Mouse (Mus musculus): ENCODE measurements around the gene Frmpd3. TPM values are rescaled to one million over a fixed set of nuclear protein-coding genes. Genes with fewer than 3 reads are reported as not detected.

Gene Frmpd3
- polyA plus RNA-seq, 2 experiments, result not detected

GRCm38 (mm10) chrX:140406501-140406900 lies 64.4 kb downstream of the Frmpd3 start:
- Histone ChIP-seq H3K9me3 (ENCODE audit: control insufficient read depth, low read length) (no peaks in the 10 kb centered on the region), H3K36me3 (replicated peaks; ENCODE audit: control insufficient read depth, insufficient read depth, low read depth) (no peaks in the 10 kb centered on the region), H3K4me3 (ENCODE audit: insufficient read depth in 1 of 2, low read depth in 2 of 2, low read length in 2 of 2) (no peak overlapping the region), H3K27me3 (ENCODE audit: control insufficient read depth, insufficient read depth, low read length) (no peaks in the 10 kb centered on the region), H3K4me1 (replicated peaks; ENCODE audit: control insufficient read depth in 2 of 2, insufficient read depth in 2 of 2, low read length in 1 of 2) (peaks cover 0 to 5% of the 10 kb centered on the region in 2 experiments; a peak in 1 of 4 replicates), H3K27ac (no peak overlapping the region), H3K9ac (replicated peaks) (no peak overlapping the region), H3K4me2 (ENCODE audit: low read depth) (no peak overlapping the region)
- no peak for TF ChIP-seq CTCF (IDR thresholded peaks at IDR 0.05; ENCODE audit: low read depth)
- no peak for TF ChIP-seq EP300 (IDR thresholded peaks at IDR 0.05; ENCODE audit: low read depth)
- DNase-seq (ENCODE audit: low read depth in 3 of 3, low spot score in 3 of 3) (peak in 2 of 3 experiments; percentile 0 to 13), ATAC-seq (ENCODE audit: insufficient read depth) (peak; percentile 74)

- TF ChIP-seq CTCF (IDR thresholded peaks at IDR 0.05; ENCODE audit: low read depth) (no peak), EP300 (IDR thresholded peaks at IDR 0.05; ENCODE audit: low read depth) (peak; percentile 36; the same call in 1 of the 2 replicates)
- Histone ChIP-seq H3K36me3 (replicated peaks; ENCODE audit: control insufficient read depth, insufficient read depth, low read depth) (no peaks in the 10 kb centered on the region), H3K9me3 (ENCODE audit: control insufficient read depth, low read length) (no peaks in the 10 kb centered on the region), H3K9ac (replicated peaks) (no peak overlapping the region), H3K4me1 (replicated peaks; ENCODE audit: control insufficient read depth in 2 of 2, insufficient read depth in 2 of 2, low read length in 1 of 2) (peaks cover 0 to 5% of the 10 kb centered on the region in 2 experiments; a peak in 1 of 4 replicates), H3K27ac (no peak overlapping the region), H3K27me3 (ENCODE audit: control insufficient read depth, insufficient read depth, low read length) (no peaks in the 10 kb centered on the region), H3K4me3 (ENCODE audit: insufficient read depth in 1 of 2, low read depth in 2 of 2, low read length in 2 of 2) (no peak overlapping the region), H3K4me2 (ENCODE audit: low read depth) (no peak overlapping the region)
- DNase-seq (ENCODE audit: low read depth in 3 of 3, low spot score in 3 of 3) (peak in 1 of 3 experiments; percentile 2), ATAC-seq (ENCODE audit: insufficient read depth) (peak; percentile 28; the same call in 1 of the 2 replicates)
- 40% methylated on average over 5 of the region's 5 CpGs for WGBS (ENCODE audit: insufficient replicate concordance)
Observed at GRCm38 (mm10) chrX:140407593-140407992, 65.5 kb downstream of the Frmpd3 start.

GRCm38 (mm10) chrX:140418467-140418866 lies 76.4 kb downstream of the Frmpd3 start:
- no peak overlapping the region for H3K27ac ChIP-seq
- H3K4me2 ChIP-seq (ENCODE audit: low read depth), result no peak overlapping the region
- no peaks in the 10 kb centered on the region for H3K36me3 ChIP-seq (replicated peaks; ENCODE audit: control insufficient read depth, insufficient read depth, low read depth)
- H3K4me3 ChIP-seq (ENCODE audit: insufficient read depth in 1 of 2, low read depth in 2 of 2, low read length in 2 of 2), result no peak overlapping the region
- no peaks in the 10 kb centered on the region for H3K27me3 ChIP-seq (ENCODE audit: control insufficient read depth, insufficient read depth, low read length)
- H3K4me1 ChIP-seq (replicated peaks; ENCODE audit: control insufficient read depth in 2 of 2, insufficient read depth in 2 of 2, low read length in 1 of 2), result no peaks in the 10 kb centered on the region
- H3K9ac ChIP-seq (replicated peaks), result no peak overlapping the region
- WGBS (ENCODE audit: insufficient replicate concordance), result 69% methylated on average over 4 of the region's 4 CpGs
- H3K9me3 ChIP-seq (ENCODE audit: control insufficient read depth, low read length), result no peaks in the 10 kb centered on the region
- DNase-seq (ENCODE audit: low read depth in 3 of 3, low spot score in 3 of 3), result no peak
- TF ChIP-seq CTCF (IDR thresholded peaks at IDR 0.05; ENCODE audit: low read depth) (no peak), EP300 (IDR thresholded peaks at IDR 0.05; ENCODE audit: low read depth) (no peak)
- no peak for ATAC-seq (ENCODE audit: insufficient read depth)

GRCm38 (mm10) chrX:140427124-140427523 lies 85.1 kb downstream of the Frmpd3 start:
- no peaks in the 10 kb centered on the region for H3K4me1 ChIP-seq (replicated peaks; ENCODE audit: control insufficient read depth in 2 of 2, insufficient read depth in 2 of 2, low read length in 1 of 2)
- H3K4me2 ChIP-seq (ENCODE audit: low read depth), result no peak overlapping the region
- no peaks in the 10 kb centered on the region for H3K36me3 ChIP-seq (replicated peaks; ENCODE audit: control insufficient read depth, insufficient read depth, low read depth)
- H3K27me3 ChIP-seq (ENCODE audit: control insufficient read depth, insufficient read depth, low read length), result no peaks in the 10 kb centered on the region
- TF ChIP-seq EP300 (IDR thresholded peaks at IDR 0.05; ENCODE audit: low read depth) (no peak), CTCF (IDR thresholded peaks at IDR 0.05; ENCODE audit: low read depth) (no peak)
- 54% methylated on average over 4 of the region's 4 CpGs for WGBS (ENCODE audit: insufficient replicate concordance)
- DNase-seq (ENCODE audit: low read depth in 3 of 3, low spot score in 3 of 3), result no peak
- ATAC-seq (ENCODE audit: insufficient read depth), result no peak
- no peak overlapping the region for H3K9ac ChIP-seq (replicated peaks)
- H3K4me3 ChIP-seq (ENCODE audit: insufficient read depth in 1 of 2, low read depth in 2 of 2, low read length in 2 of 2), result no peak overlapping the region
- no peak overlapping the region for H3K27ac ChIP-seq
- no peaks in the 10 kb centered on the region for H3K9me3 ChIP-seq (ENCODE audit: control insufficient read depth, low read length)

- no peak for ATAC-seq (ENCODE audit: insufficient read depth)
- Histone ChIP-seq H3K9ac (replicated peaks) (no peak overlapping the region), H3K4me1 (replicated peaks; ENCODE audit: control insufficient read depth in 2 of 2, insufficient read depth in 2 of 2, low read length in 1 of 2) (no peaks in the 10 kb centered on the region), H3K27ac (no peak overlapping the region), H3K4me3 (ENCODE audit: insufficient read depth in 1 of 2, low read depth in 2 of 2, low read length in 2 of 2) (no peak overlapping the region), H3K27me3 (ENCODE audit: control insufficient read depth, insufficient read depth, low read length) (no peaks in the 10 kb centered on the region), H3K4me2 (ENCODE audit: low read depth) (no peak overlapping the region), H3K9me3 (ENCODE audit: control insufficient read depth, low read length) (no peaks in the 10 kb centered on the region), H3K36me3 (replicated peaks; ENCODE audit: control insufficient read depth, insufficient read depth, low read depth) (no peaks in the 10 kb centered on the region)
- no peak for TF ChIP-seq EP300 (IDR thresholded peaks at IDR 0.05; ENCODE audit: low read depth)
- TF ChIP-seq CTCF (IDR thresholded peaks at IDR 0.05; ENCODE audit: low read depth), result peak; percentile 42; the same call in 1 of the 2 replicates
- WGBS (ENCODE audit: insufficient replicate concordance), result 61% methylated on average over 7 of the region's 8 CpGs
- DNase-seq (ENCODE audit: low read depth in 3 of 3, low spot score in 3 of 3), result no peak
Observed at GRCm38 (mm10) chrX:140428252-140428651, 86.2 kb downstream of the Frmpd3 start.
